Mouse (Mus musculus) bone marrow, adult 2 months (tissue): ENCODE measurements at regions not wholly inside any gene's neighbourhood (a gene's known extent, or its start where the extent isn't known, plus 50 kb on each side); places are given as distances from the start of the nearest gene placed in this dataset.

Source experiments
- CTCF ChIP-seq: fragments of 200-500 bp; IDR thresholded peaks from 2 replicates; pipeline ENCODE4 v1.5.1; 2011; ENCODE audit warnings: low read length, control low read depth; ENCODE audit not compliant: control insufficient read depth, insufficient read depth
- POLR2A ChIP-seq: fragments of 200-500 bp; IDR thresholded peaks from 2 replicates; pipeline ENCODE4 v1.6.1; 2011; ENCODE audit warnings: low read depth, mild to moderate bottlenecking, control low read depth, low read length, borderline replicate concordance; ENCODE audit not compliant: control insufficient read depth

DNA sequence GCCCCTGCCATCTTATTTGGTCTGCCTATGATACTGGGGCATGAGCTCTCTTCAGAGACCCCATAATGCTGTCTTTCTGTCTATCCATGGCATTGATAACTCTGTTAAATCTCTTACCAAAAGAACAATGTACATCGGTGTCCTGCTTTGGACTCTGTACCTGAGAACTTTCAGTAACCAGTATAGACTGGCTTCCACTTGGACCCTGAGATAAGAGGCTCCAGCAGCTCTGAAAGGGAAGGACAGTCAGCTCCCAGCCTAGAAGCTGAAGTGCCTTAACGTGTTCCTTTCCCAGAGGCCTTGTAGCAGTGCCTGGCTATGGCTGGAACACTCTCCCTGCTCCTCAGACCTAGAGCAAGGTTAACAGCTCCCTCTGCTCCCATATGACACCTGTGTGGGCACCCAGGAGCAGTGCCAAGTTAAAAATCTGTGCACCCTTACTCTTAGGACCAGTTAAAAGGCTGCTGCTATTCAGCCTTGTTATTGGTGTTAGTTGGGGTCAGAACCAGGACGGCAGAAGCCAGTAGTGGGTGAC lies 343.8 kb upstream of the Hs6st1 start:
- no peak for TF ChIP-seq CTCF
- no peak for TF ChIP-seq POLR2A
